Mouse (Mus musculus) retina, postnatal 1 day (tissue): ENCODE data around the gene Cadm4.

Experiments
- DNase-seq: peaks from one replicate; pipeline ENCODE4 v3.0.0-alpha.2; 2012

Cadm4 gene

DNA sequence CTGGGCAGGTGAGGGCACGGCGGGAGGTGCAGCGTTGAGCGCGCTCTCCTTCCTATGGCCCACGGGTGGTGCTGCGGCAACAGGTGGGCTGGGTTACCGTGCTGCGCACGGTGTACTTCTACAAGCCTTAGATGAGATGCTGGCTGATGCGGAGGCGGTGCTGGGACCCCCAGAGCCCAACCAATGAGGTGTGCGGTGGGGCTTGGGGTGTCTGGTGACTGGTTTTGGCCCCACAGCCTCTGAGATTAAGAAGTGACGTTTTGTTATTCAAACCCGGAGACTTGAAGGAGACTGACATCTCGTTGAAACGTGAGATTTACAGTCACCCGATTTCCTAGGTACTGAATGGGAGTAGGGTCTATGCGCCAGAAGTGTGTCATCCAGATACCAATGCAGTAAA is 52.5 kb downstream of the Cadm4 start:
- no peak for DNase-seq

DNA sequence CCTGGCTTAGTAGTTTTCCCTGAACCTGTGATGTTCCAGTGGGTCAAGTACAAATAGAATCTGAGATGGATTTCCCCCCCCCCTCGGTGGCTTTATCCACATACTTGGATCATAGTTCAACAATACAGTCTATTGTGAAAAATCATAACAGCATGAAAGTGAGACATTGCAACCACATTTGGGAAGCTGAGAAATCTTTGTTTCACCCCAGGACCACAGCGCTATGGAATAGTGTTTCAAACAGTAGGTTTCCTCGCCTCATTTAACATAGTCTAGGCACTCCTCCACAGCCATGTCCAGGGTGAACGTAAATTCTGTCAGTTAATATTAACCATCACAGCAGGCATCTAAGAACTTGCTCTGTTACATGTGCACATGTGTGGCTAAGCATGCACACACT is 55.3 kb downstream of the Cadm4 start:
- DNase-seq: peak; percentile 13

DNA sequence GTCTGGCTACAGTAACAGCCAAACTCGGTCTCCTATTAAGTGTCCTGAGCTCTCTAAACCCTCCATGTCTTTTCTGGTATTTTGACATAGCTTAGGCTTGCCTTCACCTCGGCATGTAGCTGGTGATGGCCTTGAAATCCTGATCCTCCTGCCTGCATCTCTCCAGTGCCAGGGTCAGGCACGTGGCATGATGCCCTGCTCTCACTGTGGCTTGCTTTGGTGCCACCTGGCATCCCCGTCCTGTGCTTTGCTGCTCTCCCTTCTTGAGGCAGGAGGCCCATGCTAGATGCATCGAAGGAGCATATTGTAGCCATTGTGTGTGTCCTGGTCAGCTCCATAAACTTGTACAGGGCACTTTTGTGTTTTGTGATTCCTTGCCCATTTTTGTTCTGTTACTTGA is 55.8 kb downstream of the Cadm4 start:
- no peak for DNase-seq

DNA sequence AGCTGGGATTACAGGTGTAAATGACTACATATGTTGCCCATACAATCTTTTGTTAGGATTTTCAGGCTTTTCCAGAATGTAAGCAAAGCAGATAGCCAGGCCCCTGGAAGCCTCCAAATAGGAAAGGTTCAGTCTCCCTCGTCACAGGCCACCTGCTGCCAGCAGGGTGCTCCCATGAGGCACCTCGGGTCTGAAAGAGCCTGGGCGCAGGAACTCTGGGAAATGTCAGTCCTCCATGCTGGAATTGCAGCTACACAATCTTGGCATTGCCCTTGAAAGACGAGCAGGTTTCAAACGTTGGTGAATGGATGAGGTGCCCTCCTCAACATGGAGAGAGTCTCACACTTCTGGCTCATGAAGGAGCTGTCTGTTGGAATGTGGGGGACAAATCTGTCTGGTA is 56.3 kb downstream of the Cadm4 start:
- DNase-seq: no peak

DNA sequence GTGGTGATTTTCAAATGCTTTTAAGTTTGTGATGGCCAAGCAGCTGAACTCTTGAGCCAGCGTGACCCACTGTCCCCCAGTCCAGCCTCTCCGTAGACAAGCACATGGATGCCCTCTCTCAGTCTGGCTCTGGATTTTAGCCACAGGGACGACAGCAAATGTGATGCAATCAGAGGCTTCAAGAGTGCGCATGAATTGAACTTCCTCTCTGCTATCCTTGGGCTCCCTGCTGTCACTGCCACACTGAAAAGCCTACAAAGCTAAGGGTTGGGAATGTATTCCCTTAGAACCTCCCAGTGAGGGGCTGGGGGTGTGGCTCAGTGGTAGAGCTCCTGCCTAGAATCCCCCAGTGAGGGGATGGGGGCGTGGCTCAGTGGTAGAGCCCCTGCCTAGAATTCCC is 56.9 kb downstream of the Cadm4 start:
- DNase-seq: no peak

DNA sequence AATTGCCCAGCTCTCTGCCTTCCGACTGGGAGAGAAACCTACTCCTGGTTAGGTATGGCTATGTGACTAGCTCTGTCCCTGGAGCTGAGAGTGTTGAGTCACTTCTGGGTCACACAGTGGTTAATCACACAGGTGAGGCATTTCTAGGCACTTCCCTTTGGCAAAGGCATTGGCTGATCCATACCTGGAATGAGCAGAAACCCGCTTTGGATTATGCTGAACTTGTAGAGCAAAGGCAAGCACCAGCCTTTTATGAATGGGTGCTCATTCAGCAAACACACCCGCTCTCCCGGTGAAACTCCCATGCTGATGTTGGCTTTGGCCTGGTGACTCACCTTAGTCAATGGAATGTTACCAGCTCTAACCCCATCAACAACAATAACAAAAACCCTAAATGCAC is 57.9 kb downstream of the Cadm4 start:
- DNase-seq: no peak

DNA sequence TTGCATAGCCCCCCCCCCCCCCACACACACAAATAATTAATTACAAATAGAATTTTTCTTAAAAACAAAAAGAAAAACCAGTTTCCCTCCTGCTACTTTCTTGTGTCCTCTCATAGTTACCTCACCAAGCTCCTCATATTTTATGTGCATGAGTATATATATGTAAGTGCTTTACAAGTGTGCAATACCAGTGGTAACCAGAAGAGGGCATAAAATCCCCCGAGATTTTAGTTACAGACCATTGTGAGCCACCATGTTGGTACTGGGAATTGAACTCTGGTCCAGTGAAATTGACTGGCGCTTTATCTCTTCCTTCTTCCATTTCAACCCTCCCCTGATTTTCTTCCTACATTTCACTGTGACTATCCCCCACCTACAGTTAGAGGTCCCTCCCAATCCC is 62.7 kb downstream of the Cadm4 start:
- DNase-seq: peak; percentile 39

DNA sequence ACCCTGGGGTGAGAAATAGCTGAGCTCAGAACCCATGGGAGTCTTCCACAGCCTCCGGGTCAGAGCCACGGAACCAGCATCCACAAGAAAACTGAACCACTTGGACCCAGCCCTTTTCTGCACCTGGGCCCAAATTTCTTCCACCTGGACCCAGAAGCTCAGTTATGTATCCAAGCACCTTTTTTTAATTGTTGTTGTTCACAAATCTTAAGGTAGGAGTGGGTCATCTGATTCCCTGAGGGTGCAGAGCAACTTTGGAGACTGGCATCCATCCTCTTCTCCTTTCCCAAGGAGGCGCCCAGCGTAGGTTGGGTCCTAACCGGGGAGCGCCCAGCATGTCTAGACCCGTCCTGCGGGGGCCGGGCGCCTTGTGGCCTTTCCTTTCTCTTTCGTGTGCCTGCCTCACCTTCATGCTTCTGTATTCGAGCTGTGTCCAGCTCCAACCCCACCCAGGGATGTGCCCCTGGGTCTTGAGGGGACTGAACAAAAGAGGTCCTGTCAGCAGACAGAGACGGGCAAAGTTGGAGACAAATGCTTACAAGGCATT is 64.3 kb downstream of the Cadm4 start, which contains the start of the genes Pinlyp and Xrcc1:
Gene Pinlyp (minus strand): TSS at position 51 of the 547 bp plus-strand sequence.
Gene Xrcc1 (plus strand): TSS at position 222 of the 547 bp plus-strand sequence.
- no peak for DNase-seq

DNA sequence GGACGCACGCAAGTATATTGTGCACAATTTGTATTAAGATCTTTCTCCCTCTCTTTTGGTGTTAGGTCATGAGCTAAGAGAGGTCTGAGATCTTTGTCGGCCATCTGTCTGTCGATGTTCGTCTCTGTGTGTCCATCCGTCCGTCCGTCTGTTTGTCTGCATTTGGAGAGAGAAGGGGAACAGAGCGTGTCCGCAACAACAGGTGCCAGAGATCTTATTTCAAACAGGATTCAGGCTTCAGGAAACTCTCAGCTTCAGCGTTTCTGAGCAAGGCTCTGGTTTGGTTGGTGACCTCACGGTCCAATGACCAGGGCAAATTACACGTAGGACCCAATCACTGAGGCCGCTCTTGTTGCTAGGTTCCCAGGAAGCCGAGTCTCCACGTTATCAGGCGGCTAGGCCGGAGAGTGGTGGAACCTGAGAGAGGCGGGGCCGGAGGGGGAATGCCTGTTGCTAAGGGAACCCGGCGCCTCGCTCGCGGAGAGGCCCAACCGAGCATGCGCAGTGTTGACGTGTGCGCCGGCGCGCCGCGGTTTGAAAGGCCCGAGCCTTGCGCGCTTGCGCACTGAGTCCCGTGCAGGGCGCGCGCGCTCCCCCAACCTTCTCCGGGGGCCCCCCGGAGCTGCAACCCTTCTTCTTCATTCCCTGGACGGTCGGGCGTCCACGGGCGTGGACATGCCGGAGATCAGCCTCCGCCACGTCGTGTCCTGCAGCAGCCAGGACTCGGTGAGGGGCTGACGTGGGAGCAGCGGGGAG is 65.0 kb downstream of the Cadm4 start:
- DNase-seq: peak; percentile 99

DNA sequence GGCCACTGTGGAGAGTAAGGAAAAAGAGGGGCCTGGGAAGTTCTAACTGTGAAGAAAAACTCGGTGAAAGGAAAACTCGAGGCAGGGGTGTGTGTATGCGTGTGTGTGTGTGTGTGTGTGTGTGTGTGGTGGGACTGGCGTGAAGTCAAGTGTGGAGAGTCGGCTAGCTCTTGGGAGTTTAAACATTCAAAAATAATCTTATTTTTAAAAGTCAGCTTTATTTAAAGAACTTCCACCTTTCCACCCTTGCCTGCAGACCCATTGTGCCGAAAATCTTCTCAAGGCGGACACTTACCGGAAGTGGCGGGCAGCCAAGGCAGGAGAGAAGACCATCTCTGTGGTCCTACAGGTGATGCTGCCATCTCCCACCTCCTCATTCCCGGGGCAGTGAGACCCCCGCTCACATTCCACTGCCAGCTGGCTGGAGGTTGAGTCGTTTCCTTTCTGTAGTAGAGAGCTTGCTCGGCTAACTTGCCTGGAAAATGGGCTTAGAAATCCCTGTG is 65.8 kb downstream of the Cadm4 start:
- DNase-seq: no peak

DNA sequence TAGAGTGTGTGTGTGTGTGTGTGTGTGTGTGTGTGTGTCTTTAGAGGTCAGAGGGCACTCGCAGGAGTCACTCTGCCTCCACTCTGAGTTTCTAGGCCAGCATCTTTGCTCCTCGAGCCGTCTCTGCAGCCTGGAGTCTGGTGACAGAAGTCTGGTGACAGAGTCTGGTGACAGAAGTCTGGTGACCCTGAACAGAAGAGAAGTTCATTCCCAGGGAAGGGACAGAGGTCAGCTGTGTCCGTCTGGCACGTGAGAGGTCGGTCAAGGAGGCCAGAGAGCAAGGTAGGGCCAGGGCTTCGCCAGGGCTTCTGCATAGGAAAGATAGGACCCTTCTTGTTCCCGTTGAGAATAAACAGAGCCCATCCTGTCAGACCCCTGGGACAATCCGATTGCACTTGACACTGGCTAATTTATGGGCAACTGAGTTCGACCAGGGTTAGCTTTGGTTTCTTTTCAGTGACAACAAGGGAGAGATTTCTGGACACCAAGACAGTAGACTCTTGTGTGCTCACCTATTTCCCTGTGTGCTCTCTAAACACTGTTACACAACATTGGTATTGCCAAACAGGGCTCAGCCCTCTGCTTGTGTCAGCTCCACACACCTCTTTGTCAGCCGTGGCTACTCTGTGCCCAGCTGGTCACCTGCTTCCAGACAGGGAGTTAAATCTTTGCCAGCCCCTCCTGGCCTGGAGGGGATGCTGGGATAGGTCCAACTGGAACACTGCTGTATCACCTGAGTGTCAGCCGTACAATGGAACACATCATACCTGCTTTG is 70.3 kb downstream of the Cadm4 start:
- DNase-seq: no peak
